Mouse (Mus musculus) neural tube, embryonic 14.5 days (tissue): ENCODE measurements at regions not wholly inside any gene's neighbourhood (a gene's known extent, or its start where the extent isn't known, plus 50 kb on each side); places are given as distances from the start of the nearest gene placed in this dataset.

Source experiments
- ATAC-seq: fragments of 200-750 bp; cut with Nextera tagmentation; 2 replicates; pipeline ENCODE4 v1.8.0; 2017; ENCODE audit warnings: low read depth, mild to moderate bottlenecking, moderate TSS enrichment, moderate library complexity
- H3K27ac ChIP-seq: fragments of 300-500 bp; sonication (generic); 2 replicates; pipeline ENCODE4 v1.5.1; 2014; ENCODE audit warnings: low read depth, mild to moderate bottlenecking, control low read depth, low read length, moderate library complexity, mixed read lengths
- H3K27me3 ChIP-seq: fragments of 300-500 bp; sonication (generic); 2 replicates; pipeline ENCODE4 v1.6.1; 2014; ENCODE audit warnings: low read length; ENCODE audit not compliant: control insufficient read depth, insufficient read depth
- H3K36me3 ChIP-seq: fragments of 300-500 bp; sonication (generic); 2 replicates; pipeline ENCODE4 v1.6.1; 2014; ENCODE audit warnings: low read length, mixed read lengths; ENCODE audit not compliant: control insufficient read depth, insufficient read depth
- H3K4me1 ChIP-seq: fragments of 300-500 bp; sonication (generic); 2 replicates; pipeline ENCODE4 v1.6.1; 2014; ENCODE audit warnings: low read length; ENCODE audit not compliant: control insufficient read depth, insufficient read depth
- H3K4me2 ChIP-seq: fragments of 300-500 bp; sonication (generic); 2 replicates; pipeline ENCODE4 v1.6.1; 2014; ENCODE audit warnings: mild to moderate bottlenecking, low read depth, low read length, control low read depth
- H3K4me3 ChIP-seq: fragments of 300-500 bp; sonication (generic); 2 replicates; pipeline ENCODE4 v1.5.1; 2014; ENCODE audit warnings: low read depth, low read length, control low read depth, mixed read lengths
- H3K9ac ChIP-seq: fragments of 300-500 bp; sonication (generic); replicated peaks from 2 replicates; pipeline ENCODE4 v1.6.1; 2014; ENCODE audit warnings: low read depth, mild to moderate bottlenecking, control low read depth, low read length, mixed read lengths
- H3K9me3 ChIP-seq: fragments of 300-500 bp; sonication (generic); 2 replicates; pipeline ENCODE4 v1.6.1; 2016; ENCODE audit warnings: low read length; ENCODE audit not compliant: control insufficient read depth
- WGBS: fragments of 180-500 bp; shearing (Covaris S2); extraction: QIAGEN DNeasy Blood & Tissue Kit; methylation state at CpG from one replicate; pipeline ENCODE4 v1.1.7; 2014; 5-methylcytosine and 5-hydroxymethylcytosine counted together

- 71% methylated on average over 6 of the region's 6 CpGs for WGBS
- no peak for ATAC-seq
- Histone ChIP-seq H3K36me3 (no peaks in the 10 kb centered on the region), H3K4me1 (no peaks in the 10 kb centered on the region), H3K9me3 (no peaks in the 10 kb centered on the region), H3K27ac (no peak overlapping the region), H3K4me3 (no peak overlapping the region), H3K4me2 (no peak overlapping the region), H3K9ac (no peak overlapping the region), H3K27me3 (no peaks in the 10 kb centered on the region)
These were observed 53.2 kb upstream of the Eml4 start for GRCm38 (mm10) chr17:83297379-83298121.
